Mouse (Mus musculus) lung, embryonic 16.5 days (tissue): ENCODE data around the gene Lhx2. TPM values are rescaled to one million over a fixed set of nuclear protein-coding genes. Genes with fewer than 3 reads are reported as not detected.

Source experiments
- ATAC-seq: fragments of 200-750 bp; cut with Nextera tagmentation; 2 replicates; pipeline ENCODE4 v1.8.0; 2017; ENCODE audit warnings: low read depth, mild to moderate bottlenecking, moderate library complexity
- H3K27ac ChIP-seq: fragments of 300-500 bp; sonication (generic); 2 replicates; pipeline ENCODE4 v1.5.1; 2014; ENCODE audit warnings: mild to moderate bottlenecking, control low read depth, low read length
- H3K27me3 ChIP-seq: fragments of 300-500 bp; sonication (generic); 2 replicates; pipeline ENCODE4 v1.6.1; 2014; ENCODE audit warnings: low read depth, low read length, mixed read lengths; ENCODE audit not compliant: control insufficient read depth, insufficient read depth
- H3K36me3 ChIP-seq: fragments of 300-500 bp; sonication (generic); 2 replicates; pipeline ENCODE4 v1.6.1; 2014; ENCODE audit warnings: low read length; ENCODE audit not compliant: control insufficient read depth, insufficient read depth
- H3K4me1 ChIP-seq: fragments of 300-500 bp; sonication (generic); replicated peaks from 2 replicates; pipeline ENCODE4 v1.6.1; 2014; ENCODE audit warnings: low read length, mixed read lengths; ENCODE audit not compliant: control insufficient read depth, insufficient read depth
- H3K4me2 ChIP-seq: fragments of 300-500 bp; sonication (generic); 2 replicates; pipeline ENCODE4 v1.6.1; 2014; ENCODE audit warnings: low read depth, low read length, control low read depth
- H3K4me3 ChIP-seq: fragments of 300-500 bp; sonication (generic); 2 replicates; pipeline ENCODE4 v1.5.1; 2014; ENCODE audit warnings: mild to moderate bottlenecking, low read length, control low read depth
- H3K9ac ChIP-seq: fragments of 300-500 bp; sonication (generic); 2 replicates; pipeline ENCODE4 v1.6.1; 2014; ENCODE audit warnings: low read length, control low read depth
- H3K9me3 ChIP-seq: fragments of 300-500 bp; sonication (generic); 2 replicates; pipeline ENCODE4 v1.6.1; 2016; ENCODE audit warnings: low read length; ENCODE audit not compliant: control insufficient read depth
- WGBS: fragments of 180-500 bp; shearing (Covaris S2); extraction: QIAGEN DNeasy Blood & Tissue Kit; methylation state at CpG from one replicate; pipeline ENCODE4 v1.1.7; 2014; 5-methylcytosine and 5-hydroxymethylcytosine counted together
- polyA plus RNA-seq: library from polyadenylated mRNA; unstranded; fragments of >200 nt; fragmentation: Nextera tagmentation; extraction: Ambion mirVana; gene quantifications from 2 replicates; pipeline ENCODE4 v1.2.1, GENCODE M21; 2015

Gene Lhx2
- polyA plus RNA-seq, 1 experiment from 2014 or later: not detected

GRCm38 (mm10) chr2:38343573-38343972, 4.5 kb downstream of the Lhx2 start:
- H3K4me2 ChIP-seq: no peak overlapping the region
- H3K27me3 ChIP-seq: peaks cover 94% of the 10 kb centered on the region
- H3K4me1 ChIP-seq: peaks cover 15% of the 10 kb centered on the region
- H3K27ac ChIP-seq: no peak overlapping the region
- no peak for ATAC-seq
- H3K9ac ChIP-seq: no peak overlapping the region
- H3K36me3 ChIP-seq: no peaks in the 10 kb centered on the region
- no peaks in the 10 kb centered on the region for H3K9me3 ChIP-seq
- no peak overlapping the region for H3K4me3 ChIP-seq
- WGBS: 16% methylated on average over 1 of the region's 1 CpGs

GRCm38 (mm10) chr2:38344727-38345126, 5.6 kb downstream of the Lhx2 start:
- H3K27me3 ChIP-seq: peaks cover 94% of the 10 kb centered on the region
- H3K36me3 ChIP-seq: no peaks in the 10 kb centered on the region
- H3K4me3 ChIP-seq: no peak overlapping the region
- no peak for ATAC-seq
- H3K4me1 ChIP-seq: peaks cover 5% of the 10 kb centered on the region
- no peak overlapping the region for H3K4me2 ChIP-seq
- H3K9me3 ChIP-seq: no peaks in the 10 kb centered on the region
- no peak overlapping the region for H3K9ac ChIP-seq
- H3K27ac ChIP-seq: no peak overlapping the region

- 5% methylated on average over 6 of the region's 6 CpGs for WGBS
These were observed 7.3 kb downstream of the Lhx2 start for GRCm38 (mm10) chr2:38346417-38346816.

GRCm38 (mm10) chr2:38346881-38347764, 8.0 kb downstream of the Lhx2 start:
- Histone ChIP-seq H3K27ac (no peak overlapping the region), H3K9me3 (no peaks in the 10 kb centered on the region), H3K27me3 (peaks cover 97% of the 10 kb centered on the region), H3K9ac (no peak overlapping the region), H3K4me2 (no peak overlapping the region), H3K4me3 (no peak overlapping the region), H3K4me1 (peaks cover 16% of the 10 kb centered on the region), H3K36me3 (no peaks in the 10 kb centered on the region)
- no peak for ATAC-seq
- WGBS: 3% methylated on average over 15 of the region's 15 CpGs

More at GRCm38 (mm10) chr2:38346417-38346816, 7.3 kb downstream of the Lhx2 start:
- Histone ChIP-seq H3K4me2 (no peak overlapping the region), H3K36me3 (no peaks in the 10 kb centered on the region), H3K27me3 (peaks cover 97% of the 10 kb centered on the region), H3K27ac (no peak overlapping the region), H3K4me3 (no peak overlapping the region), H3K9ac (no peak overlapping the region), H3K9me3 (no peaks in the 10 kb centered on the region), H3K4me1 (peaks cover 13% of the 10 kb centered on the region)
- no peak for ATAC-seq

- WGBS: under 1% methylated on average over 53 of the region's 54 CpGs
- H3K4me2 ChIP-seq: peak overlapping the region; percentile 33
These were observed 8.9 kb downstream of the Lhx2 start for GRCm38 (mm10) chr2:38347811-38348551.

GRCm38 (mm10) chr2:38348660-38349420, 9.8 kb downstream of the Lhx2 start:
- Histone ChIP-seq H3K9me3 (no peaks in the 10 kb centered on the region), H3K4me3 (no peak overlapping the region), H3K36me3 (no peaks in the 10 kb centered on the region), H3K4me2 (no peak overlapping the region), H3K9ac (no peak overlapping the region), H3K27ac (no peak overlapping the region), H3K27me3 (peaks cover 98% of the 10 kb centered on the region), H3K4me1 (peaks cover 16% of the 10 kb centered on the region)
- no peak for ATAC-seq
- WGBS: under 1% methylated on average over 19 of the region's 19 CpGs

More at GRCm38 (mm10) chr2:38347811-38348551, 8.9 kb downstream of the Lhx2 start:
- Histone ChIP-seq H3K9me3 (no peaks in the 10 kb centered on the region), H3K36me3 (no peaks in the 10 kb centered on the region), H3K4me1 (peaks cover 16% of the 10 kb centered on the region), H3K27me3 (peaks cover 98% of the 10 kb centered on the region), H3K27ac (no peak overlapping the region), H3K9ac (no peak overlapping the region), H3K4me3 (peak overlapping the region; percentile 29)
- ATAC-seq: no peak

- Histone ChIP-seq H3K36me3 (no peaks in the 10 kb centered on the region), H3K9ac (no peak overlapping the region), H3K4me1 (peaks cover 16% of the 10 kb centered on the region), H3K27me3 (peaks cover 98% of the 10 kb centered on the region), H3K9me3 (no peaks in the 10 kb centered on the region), H3K27ac (no peak overlapping the region), H3K4me2 (no peak overlapping the region), H3K4me3 (no peak overlapping the region)
- 6% methylated on average over 12 of the region's 12 CpGs for WGBS
- no peak for ATAC-seq
These were observed 10.6 kb downstream of the Lhx2 start for GRCm38 (mm10) chr2:38349447-38350350.

- Histone ChIP-seq H3K9ac (no peak overlapping the region), H3K27ac (no peak overlapping the region), H3K9me3 (no peaks in the 10 kb centered on the region), H3K4me1 (peaks cover 16% of the 10 kb centered on the region), H3K36me3 (no peaks in the 10 kb centered on the region), H3K4me2 (peak overlapping the region; percentile 58), H3K27me3 (peaks cover 98% of the 10 kb centered on the region), H3K4me3 (peak overlapping the region; percentile 42)
- ATAC-seq: 0 out of 2 replicates have a peak, but pooled peaks have one; percentile 29
- under 1% methylated on average over 13 of the region's 13 CpGs for WGBS
These were observed 11.3 kb downstream of the Lhx2 start for GRCm38 (mm10) chr2:38350386-38350785.
